Mouse (Mus musculus) limb, embryonic 12.5 days (tissue): ENCODE results near the gene Arf3. TPM values are rescaled to one million over a fixed set of nuclear protein-coding genes. Genes with fewer than 3 reads are reported as not detected.

Experiments used
- ATAC-seq: fragments of 200-750 bp; cut with Nextera tagmentation; 2 replicates; pipeline ENCODE4 v1.8.0; 2017; ENCODE audit warnings: low read depth, moderate TSS enrichment; ENCODE audit not compliant: insufficient number of reproducible peaks, insufficient read depth, low FRiP score, low TSS enrichment
- H3K27ac ChIP-seq: fragments of 300-500 bp; sonication (generic); 2 replicates; pipeline ENCODE4 v1.5.1; 2016; ENCODE audit warnings: mild to moderate bottlenecking, moderate library complexity
- H3K27me3 ChIP-seq: fragments of 300-500 bp; sonication (generic); 2 replicates; pipeline ENCODE4 v1.6.1; 2016; ENCODE audit warnings: mild to moderate bottlenecking, moderate library complexity
- H3K36me3 ChIP-seq: fragments of 300-500 bp; sonication (generic); 2 replicates; pipeline ENCODE4 v1.6.1; 2016; ENCODE audit warnings: mild to moderate bottlenecking, moderate library complexity
- H3K4me1 ChIP-seq: fragments of 300-500 bp; sonication (generic); replicated peaks from 2 replicates; pipeline ENCODE4 v1.6.1; 2016
- H3K4me2 ChIP-seq: fragments of 300-500 bp; sonication (generic); 2 replicates; pipeline ENCODE4 v1.6.1; 2016; ENCODE audit warnings: mild to moderate bottlenecking, moderate library complexity
- H3K4me3 ChIP-seq: fragments of 300-500 bp; sonication (generic); replicated peaks from 2 replicates; pipeline ENCODE4 v1.5.1; 2016; ENCODE audit warnings: mild to moderate bottlenecking
- H3K9ac ChIP-seq: fragments of 300-500 bp; sonication (generic); replicated peaks from 2 replicates; pipeline ENCODE4 v1.6.1; 2016; ENCODE audit warnings: mild to moderate bottlenecking, moderate library complexity
- H3K9me3 ChIP-seq: fragments of 300-500 bp; sonication (generic); 2 replicates; pipeline ENCODE4 v1.6.1; 2016; ENCODE audit warnings: mild to moderate bottlenecking, moderate library complexity
- WGBS: fragments of 180-500 bp; shearing (Covaris S2); methylation state at CpG from one replicate; pipeline ENCODE4 v1.1.7; 2016; 5-methylcytosine and 5-hydroxymethylcytosine counted together
- polyA plus RNA-seq: library from polyadenylated mRNA; unstranded; fragments of >200 nt; fragmentation: Nextera tagmentation; extraction: Ambion mirVana; gene quantifications from 2 replicates; pipeline ENCODE4 v1.2.1, GENCODE M21; 2016

The Arf3 gene
- polyA plus RNA-seq, 1 experiment from 2014 or later, result 46.5 TPM

- peak overlapping the region; percentile 50 for H3K4me2 ChIP-seq
- peaks cover 38% of the 10 kb centered on the region for H3K4me1 ChIP-seq
- 1% methylated on average over 19 of the region's 19 CpGs for WGBS
- H3K9ac ChIP-seq, result no peak overlapping the region
- peaks cover 4% of the 10 kb centered on the region; the same call in 1 of the 2 replicates for H3K9me3 ChIP-seq
- ATAC-seq, result no peak
- no peak overlapping the region for H3K27ac ChIP-seq
- peak overlapping the region; percentile 31 for H3K4me3 ChIP-seq
- H3K27me3 ChIP-seq, result peaks cover 100% of the 10 kb centered on the region
- no peaks in the 10 kb centered on the region for H3K36me3 ChIP-seq
Measured at GRCm38 (mm10) chr15:98777005-98777616, 14.1 kb upstream of the Arf3 start.

- ATAC-seq, result peak; percentile 18; the same call in 1 of the 2 replicates
- under 1% methylated on average over 61 of the region's 62 CpGs for WGBS
- peak overlapping the region; percentile 50 for H3K4me2 ChIP-seq
- H3K9ac ChIP-seq, result peak overlapping the region; percentile 27
- H3K27ac ChIP-seq, result peak overlapping the region; percentile 45; the same call in 1 of the 2 replicates
- peak overlapping the region; percentile 31 for H3K4me3 ChIP-seq
- H3K36me3 ChIP-seq, result no peaks in the 10 kb centered on the region
- H3K27me3 ChIP-seq, result peaks cover 100% of the 10 kb centered on the region
- peaks cover 4% of the 10 kb centered on the region; the same call in 1 of the 2 replicates for H3K9me3 ChIP-seq
- H3K4me1 ChIP-seq, result peaks cover 41% of the 10 kb centered on the region
Measured at GRCm38 (mm10) chr15:98776280-98777004, 13.4 kb upstream of the Arf3 start.

- H3K4me3 ChIP-seq, result peak overlapping the region; percentile 31; the same call in 1 of the 2 replicates
- peaks cover 41% of the 10 kb centered on the region for H3K4me1 ChIP-seq
- peak overlapping the region; percentile 50 for H3K4me2 ChIP-seq
- no peak overlapping the region for H3K9ac ChIP-seq
- no peak overlapping the region for H3K27ac ChIP-seq
- no peak for ATAC-seq
- no peaks in the 10 kb centered on the region for H3K36me3 ChIP-seq
- peaks cover 4% of the 10 kb centered on the region; the same call in 1 of the 2 replicates for H3K9me3 ChIP-seq
- H3K27me3 ChIP-seq, result peaks cover 100% of the 10 kb centered on the region
- WGBS, result 0% methylated on average over 5 of the region's 5 CpGs
Measured at GRCm38 (mm10) chr15:98775533-98775932, 12.5 kb upstream of the Arf3 start.

DNA sequence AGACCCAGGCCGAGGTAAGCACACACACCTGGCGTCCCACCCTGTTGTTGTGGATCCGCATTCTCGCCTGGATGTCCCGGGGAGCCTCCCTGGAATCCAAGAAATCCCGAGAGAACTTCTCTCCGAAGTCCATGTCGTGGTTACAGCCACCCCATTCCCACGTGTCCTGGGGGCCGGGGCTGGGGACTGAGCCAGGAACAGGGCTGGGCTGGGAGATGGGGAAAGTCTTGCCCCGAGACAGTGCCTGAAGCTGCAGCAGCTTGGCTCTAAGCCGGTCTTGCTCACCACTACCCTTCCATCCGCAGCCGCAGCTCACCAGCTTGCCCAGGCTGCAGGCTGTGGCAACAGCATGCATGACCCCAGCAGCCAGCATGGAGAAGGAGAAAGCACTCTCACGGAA, 11.1 kb upstream of the Arf3 start:
- Histone ChIP-seq H3K4me2 (no peak overlapping the region), H3K4me3 (no peak overlapping the region)
- no peak for ATAC-seq

GRCm38 (mm10) chr15:98772511-98773211, 9.6 kb upstream of the Arf3 start:
- H3K27me3 ChIP-seq, result peaks cover 100% of the 10 kb centered on the region
- 3% methylated on average over 36 of the region's 36 CpGs for WGBS
- no peak overlapping the region for H3K9ac ChIP-seq
- no peaks in the 10 kb centered on the region for H3K36me3 ChIP-seq
- H3K4me3 ChIP-seq, result peak overlapping the region; percentile 34
- ATAC-seq, result no peak
- H3K27ac ChIP-seq, result no peak overlapping the region
- peaks cover 4% of the 10 kb centered on the region; the same call in 1 of the 2 replicates for H3K9me3 ChIP-seq
- peak overlapping the region; percentile 57 for H3K4me2 ChIP-seq
- H3K4me1 ChIP-seq, result peaks cover 34% of the 10 kb centered on the region

More for the DNA sequence above, 11.1 kb upstream of the Arf3 start:
- no peak overlapping the region for H3K27ac ChIP-seq
- peaks cover 100% of the 10 kb centered on the region for H3K27me3 ChIP-seq
- peaks cover 41% of the 10 kb centered on the region for H3K4me1 ChIP-seq
- H3K36me3 ChIP-seq, result no peaks in the 10 kb centered on the region
- WGBS, result 5% methylated on average over 15 of the region's 15 CpGs
- no peak overlapping the region for H3K9ac ChIP-seq
- peaks cover 4% of the 10 kb centered on the region; the same call in 1 of the 2 replicates for H3K9me3 ChIP-seq

DNA sequence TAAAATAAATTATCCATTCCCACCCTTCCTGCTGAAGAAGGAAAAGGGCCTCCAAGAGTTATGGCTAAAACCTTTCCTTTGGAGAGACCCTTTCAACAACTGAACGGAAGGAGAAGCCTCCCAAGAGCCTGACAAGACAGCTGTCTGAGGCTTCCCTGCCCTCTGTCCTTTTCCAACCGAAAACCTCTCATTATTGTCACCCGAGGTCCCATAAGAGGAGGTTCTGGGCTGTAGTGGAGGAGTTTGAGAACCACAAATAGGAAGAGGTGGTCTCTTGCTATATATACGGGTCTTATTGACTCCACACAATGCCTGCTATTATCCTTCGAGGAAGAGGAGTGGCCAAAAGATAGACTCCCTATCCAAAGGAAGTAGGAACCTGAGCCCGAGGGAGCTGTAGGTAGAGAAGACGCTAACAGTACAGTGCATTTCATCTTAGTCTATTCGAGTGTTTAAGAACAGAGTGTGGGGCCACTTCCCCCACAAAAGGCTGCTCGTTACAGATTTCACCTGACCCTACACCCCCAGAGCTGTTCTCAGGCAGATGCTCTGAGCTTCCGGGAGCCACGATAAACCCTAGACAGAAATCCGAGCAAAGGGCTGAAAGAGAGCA, 8.9 kb upstream of the Arf3 start:
- Histone ChIP-seq H3K27me3 (peaks cover 94% of the 10 kb centered on the region), H3K9me3 (peaks cover 4% of the 10 kb centered on the region; the same call in 1 of the 2 replicates), H3K4me3 (peak overlapping the region; percentile 34), H3K27ac (no peak overlapping the region), H3K4me2 (peak overlapping the region; percentile 57), H3K4me1 (peaks cover 27% of the 10 kb centered on the region), H3K9ac (no peak overlapping the region), H3K36me3 (no peaks in the 10 kb centered on the region)
- ATAC-seq, result no peak
- 8% methylated on average over 12 of the region's 12 CpGs for WGBS

DNA sequence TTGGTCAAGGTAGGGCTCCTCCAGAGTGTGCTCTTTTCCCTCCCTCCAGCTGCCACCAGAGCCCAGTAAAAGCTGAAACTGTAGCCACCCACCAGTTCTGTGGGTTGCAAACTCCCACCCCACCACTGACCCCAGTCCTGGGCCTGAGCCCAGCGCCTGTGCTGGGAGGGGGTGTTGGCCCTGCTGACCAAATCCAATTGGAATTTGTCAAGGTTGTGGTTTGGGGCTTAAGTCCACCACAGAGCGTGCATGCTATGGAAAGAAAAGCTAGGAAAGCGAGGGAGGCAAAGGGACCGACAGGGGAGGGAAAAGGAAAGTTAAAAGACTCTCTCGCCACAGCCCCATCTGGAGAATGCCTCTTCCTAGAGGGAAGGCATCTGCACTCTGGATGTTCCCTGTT, 5.2 kb upstream of the Arf3 start:
- Histone ChIP-seq H3K27me3 (peaks cover 65% of the 10 kb centered on the region), H3K9me3 (peaks cover 4% of the 10 kb centered on the region; the same call in 1 of the 2 replicates)
- WGBS, result 27% methylated on average over 5 of the region's 5 CpGs

GRCm38 (mm10) chr15:98765929-98766328, 2.9 kb upstream of the Arf3 start:
- Histone ChIP-seq H3K9ac (0 out of 2 replicates have a peak overlapping the region, but pooled peaks have one; percentile 18), H3K9me3 (no peaks in the 10 kb centered on the region), H3K4me3 (no peak overlapping the region), H3K27ac (no peak overlapping the region), H3K27me3 (peaks cover 41% of the 10 kb centered on the region), H3K36me3 (peaks cover under 1% of the 10 kb centered on the region; the same call in 1 of the 2 replicates), H3K4me1 (peaks cover 17% of the 10 kb centered on the region), H3K4me2 (no peak overlapping the region)
- WGBS, result 68% methylated on average over 4 of the region's 4 CpGs
- no peak for ATAC-seq

More for the DNA sequence above, 5.2 kb upstream of the Arf3 start:
- Histone ChIP-seq H3K4me3 (no peak overlapping the region), H3K36me3 (no peaks in the 10 kb centered on the region), H3K9ac (no peak overlapping the region), H3K27ac (no peak overlapping the region), H3K4me2 (no peak overlapping the region), H3K4me1 (peaks cover 18% of the 10 kb centered on the region)
- ATAC-seq, result no peak

- H3K4me1 ChIP-seq, result peaks cover 17% of the 10 kb centered on the region
- H3K27ac ChIP-seq, result peak overlapping the region; percentile 83
- H3K4me3 ChIP-seq, result peak overlapping the region; percentile 99
- peaks cover 9% of the 10 kb centered on the region for H3K27me3 ChIP-seq
- ATAC-seq, result peak; percentile 82
- peaks cover 31% of the 10 kb centered on the region for H3K36me3 ChIP-seq
- WGBS, result under 1% methylated on average over 22 of the region's 24 CpGs
- peak overlapping the region; percentile 85 for H3K9ac ChIP-seq
- H3K4me2 ChIP-seq, result peak overlapping the region; percentile 73
- H3K9me3 ChIP-seq, result no peaks in the 10 kb centered on the region
Measured at GRCm38 (mm10) chr15:98762201-98762621, 803 bp downstream of the Arf3 start.

- Histone ChIP-seq H3K9ac (no peak overlapping the region), H3K4me3 (no peak overlapping the region), H3K9me3 (no peaks in the 10 kb centered on the region), H3K4me2 (no peak overlapping the region), H3K27ac (no peak overlapping the region), H3K27me3 (no peaks in the 10 kb centered on the region), H3K4me1 (no peaks in the 10 kb centered on the region), H3K36me3 (peaks cover 57% of the 10 kb centered on the region)
- 86% methylated on average over 2 of the region's 2 CpGs for WGBS
- ATAC-seq, result no peak
Measured at GRCm38 (mm10) chr15:98754125-98754524, 8.9 kb downstream of the Arf3 start.
